In the genomic region with DNA sequence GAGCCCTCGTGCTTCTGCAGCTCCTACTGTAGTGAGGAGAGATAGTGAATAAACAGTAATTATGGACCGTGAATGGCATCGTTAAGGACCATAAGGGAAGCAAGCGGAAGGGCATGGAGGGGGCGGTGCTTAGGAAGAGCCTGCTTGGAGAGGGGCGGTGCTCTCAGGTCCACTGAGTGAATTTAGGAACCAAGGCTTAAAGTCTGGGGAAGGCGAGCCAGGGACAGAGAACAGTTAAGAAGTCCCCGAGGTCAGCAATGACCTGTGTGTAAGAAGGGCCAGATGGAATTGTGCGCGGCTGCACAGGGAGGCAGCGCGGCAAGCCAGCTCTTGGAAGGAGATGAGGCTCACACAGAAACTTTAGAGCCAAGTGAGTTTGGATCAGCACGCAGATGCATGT, we compare ENCODE assay signal across 30 mouse cellular contexts.
DNase-seq lines count a peak whose midpoint lies in the region; ATAC-seq lines count a peak whose summit lies in the region.
"Had no signal": no experiment of that assay in that cellular context is flagged by ENCODE, and none has a peak within 500 bp of the region (broad histone marks: within the 10 kb centered on the region; RNA-seq: fewer than 3 reads in every experiment).

No protein-coding gene starts in this region.

- no peak for ATAC-seq in embryonic facial prominence, embryonic 13.5 days (ENCODE audit: insufficient number of reproducible peaks, insufficient read depth, low FRiP score, low TSS enrichment, low read depth)
- ATAC-seq in kidney, embryonic 16.5 days (ENCODE audit: low FRiP score, low TSS enrichment), result no peak
- ATAC-seq: forebrain, embryonic 13.5 days; hindbrain, postnatal 0 days; intestine, embryonic 15.5 days had no signal

- H3K4me1 ChIP-seq in embryonic facial prominence, embryonic 13.5 days, result no peaks in the 10 kb centered on the region
- H3K4me1 ChIP-seq in embryonic facial prominence, embryonic 10.5 days, result no peaks in the 10 kb centered on the region
- no peaks in the 10 kb centered on the region for H3K4me1 ChIP-seq in kidney, embryonic 16.5 days (ENCODE audit: insufficient read depth, low read length)
- H3K4me1 ChIP-seq: forebrain, embryonic 13.5 days; hindbrain, embryonic 12.5 days; intestine, embryonic 15.5 days; limb, embryonic 15.5 days; liver, embryonic 15.5 days; lung, embryonic 15.5 days; megakaryocyte, embryonic 14.5 days; midbrain, embryonic 12.5 days; neural tube, embryonic 12.5 days had no signal

- H3K27ac ChIP-seq in embryonic facial prominence, embryonic 13.5 days, result no peak overlapping the region
- no peak overlapping the region for H3K27ac ChIP-seq in embryonic facial prominence, embryonic 10.5 days (replicated peaks)
- no peak overlapping the region for H3K27ac ChIP-seq in kidney, embryonic 16.5 days (ENCODE audit: low read length)
- H3K27ac ChIP-seq: forebrain, embryonic 13.5 days; hindbrain, embryonic 12.5 days; hindbrain, postnatal 0 days; intestine, embryonic 15.5 days; limb, embryonic 15.5 days; liver, embryonic 15.5 days; lung, embryonic 15.5 days; midbrain, embryonic 12.5 days; neural tube, embryonic 12.5 days had no signal

- H3K4me3 ChIP-seq in embryonic facial prominence, embryonic 13.5 days, result no peak overlapping the region
- no peak overlapping the region for H3K4me3 ChIP-seq in embryonic facial prominence, embryonic 10.5 days
- no peak overlapping the region for H3K4me3 ChIP-seq in kidney, embryonic 16.5 days (ENCODE audit: low read length)
- H3K4me3 ChIP-seq: erythroblast, embryonic 14.5 days; forebrain, embryonic 13.5 days; hindbrain, embryonic 12.5 days; intestine, embryonic 15.5 days; limb, embryonic 15.5 days; liver, embryonic 15.5 days; lung, embryonic 15.5 days; megakaryocyte, embryonic 14.5 days; midbrain, embryonic 12.5 days; myocyte; neural tube, embryonic 12.5 days had no signal

- peak overlapping the region; percentile 9; the same call in 1 of the 2 replicates for H3K4me2 ChIP-seq in embryonic facial prominence, embryonic 13.5 days
- peak overlapping the region; percentile 23; the same call in 1 of the 2 replicates for H3K4me2 ChIP-seq in kidney, embryonic 16.5 days (replicated peaks; ENCODE audit: low read depth, low read length)
- H3K4me2 ChIP-seq: forebrain, embryonic 13.5 days; hindbrain, embryonic 12.5 days; intestine, embryonic 15.5 days; limb, embryonic 15.5 days; liver, embryonic 15.5 days; lung, embryonic 15.5 days; midbrain, embryonic 12.5 days; neural tube, embryonic 12.5 days had no signal

- H3K9me3 ChIP-seq in embryonic facial prominence, embryonic 13.5 days, result no peaks in the 10 kb centered on the region
- H3K9me3 ChIP-seq in embryonic facial prominence, embryonic 10.5 days, result no peaks in the 10 kb centered on the region
- H3K9me3 ChIP-seq in kidney, embryonic 16.5 days (ENCODE audit: low read length), result no peaks in the 10 kb centered on the region
- H3K9me3 ChIP-seq: forebrain, embryonic 13.5 days; hindbrain, embryonic 12.5 days; intestine, embryonic 15.5 days; limb, embryonic 15.5 days; liver, embryonic 15.5 days; lung, embryonic 15.5 days; midbrain, embryonic 12.5 days; neural tube, embryonic 12.5 days had no signal

- H3K9ac ChIP-seq in embryonic facial prominence, embryonic 13.5 days, result no peak overlapping the region
- no peak overlapping the region for H3K9ac ChIP-seq in kidney, embryonic 16.5 days (replicated peaks; ENCODE audit: low read length)
- H3K9ac ChIP-seq: forebrain, embryonic 13.5 days; hindbrain, embryonic 12.5 days; intestine, embryonic 15.5 days; limb, embryonic 15.5 days; liver, embryonic 15.5 days; lung, embryonic 15.5 days; midbrain, embryonic 12.5 days; neural tube, embryonic 12.5 days had no signal

- H3K36me3 ChIP-seq in embryonic facial prominence, embryonic 13.5 days, result no peaks in the 10 kb centered on the region
- H3K36me3 ChIP-seq in embryonic facial prominence, embryonic 10.5 days (replicated peaks), result no peaks in the 10 kb centered on the region
- H3K36me3 ChIP-seq in kidney, embryonic 16.5 days (ENCODE audit: insufficient read depth, low read length), result no peaks in the 10 kb centered on the region
- H3K36me3 ChIP-seq: G1E; hindbrain, embryonic 12.5 days; intestine, embryonic 15.5 days; limb, embryonic 15.5 days; liver, embryonic 15.5 days; lung, embryonic 15.5 days; midbrain, embryonic 12.5 days; neural tube, embryonic 12.5 days had no signal

- no peaks in the 10 kb centered on the region for H3K27me3 ChIP-seq in embryonic facial prominence, embryonic 13.5 days
- H3K27me3 ChIP-seq in embryonic facial prominence, embryonic 10.5 days (replicated peaks; ENCODE audit: low read depth, poor library complexity, severe bottlenecking), result no peaks in the 10 kb centered on the region
- no peaks in the 10 kb centered on the region for H3K27me3 ChIP-seq in kidney, embryonic 16.5 days (ENCODE audit: insufficient read depth, low read length)
- H3K27me3 ChIP-seq: forebrain, embryonic 13.5 days; hindbrain, embryonic 12.5 days; intestine, embryonic 15.5 days; limb, embryonic 15.5 days; liver, embryonic 15.5 days; lung, embryonic 15.5 days; megakaryocyte, embryonic 14.5 days; midbrain, embryonic 12.5 days; neural tube, embryonic 12.5 days had no signal

- 63% methylated on average over 13 of the region's 13 CpGs for WGBS in embryonic facial prominence, embryonic 13.5 days
- WGBS in embryonic facial prominence, embryonic 10.5 days, result 71% methylated on average over 13 of the region's 13 CpGs
- WGBS in kidney, embryonic 16.5 days, result 56% methylated on average over 13 of the region's 13 CpGs

- no peak for DNase-seq in embryonic facial prominence, embryonic 10.5 days (ENCODE audit: low spot score)
- peak; percentile 32 for DNase-seq in gastrocnemius, postnatal 25 days
- no peak for DNase-seq in gastrocnemius, adult 18-20 months (ENCODE audit: low spot score)
- DNase-seq in kidney, adult 18-20 months, result no peak
- DNase-seq in R1 (ENCODE audit: low read depth, low spot score), result peak; percentile 50
- DNase-seq in layer of hippocampus, adult 11-12 months (ENCODE audit: low spot score), result no peak
- DNase-seq: adrenal gland, postnatal 10 days; cerebellum, adult 8-10 months; embryo, embryonic 11 days; gastrocnemius, postnatal 36 days; kidney, adult 9 months; kidney, postnatal 14 days; lung, postnatal 36 days; right cerebral cortex, adult 18-20 months; spleen, adult 18-20 months had no signal

Comparison
In these comparisons a context has a peak if more than half of its experiments do, and no peak if none do; other contexts are left out.
1. DNase-seq: peak in gastrocnemius, postnatal 25 days (single experiment) and R1 (single experiment); none in embryonic facial prominence, embryonic 10.5 days (single experiment), gastrocnemius, adult 18-20 months (single experiment), kidney, adult 18-20 months (single experiment) and layer of hippocampus, adult 11-12 months (single experiment).